Mouse (Mus musculus) bone marrow macrophage, adult 2 months (primary cell): Measurements from ENCODE around the gene Nadk.

Source experiments
- CTCF ChIP-seq: IDR thresholded peaks from 2 replicates; pipeline ENCODE4 v1.5.1; 2012; ENCODE audit warnings: low read depth, mild to moderate bottlenecking, low read length, moderate library complexity
- POLR2A ChIP-seq: IDR thresholded peaks from 2 replicates; pipeline ENCODE4 v1.6.1; 2012; ENCODE audit warnings: mild to moderate bottlenecking, low read depth, low read length, borderline replicate concordance

- no peak for TF ChIP-seq POLR2A
- TF ChIP-seq CTCF = no peak
Measured at GRCm38 (mm10) chr4:155596606-155597005, 34.4 kb downstream of the Nadk start.
